Mouse (Mus musculus) limb, embryonic 14.5 days (tissue): ENCODE results near the gene Dync2li1. TPM values are rescaled to one million over a fixed set of nuclear protein-coding genes. Genes with fewer than 3 reads are reported as not detected.

Experiments used
- ATAC-seq: fragments of 200-750 bp; cut with Nextera tagmentation; 2 replicates; pipeline ENCODE4 v1.8.0; 2017; ENCODE audit warnings: low read depth, moderate number of reproducible peaks, moderate TSS enrichment; ENCODE audit not compliant: low FRiP score
- DNase-seq: peaks from one replicate; pipeline ENCODE4 v3.0.0-alpha.2; 2015; ENCODE audit warnings: low spot score
- H3K27ac ChIP-seq: fragments of 300-500 bp; sonication (generic); replicated peaks from 2 replicates; pipeline ENCODE4 v1.5.1; 2014; ENCODE audit warnings: low read depth, mild to moderate bottlenecking, low read length, moderate library complexity, mixed read lengths
- H3K27me3 ChIP-seq: fragments of 300-500 bp; sonication (generic); 2 replicates; pipeline ENCODE4 v1.6.1; 2014; ENCODE audit warnings: low read length, mixed read lengths; ENCODE audit not compliant: control insufficient read depth, insufficient read depth
- H3K36me3 ChIP-seq: fragments of 300-500 bp; sonication (generic); 2 replicates; pipeline ENCODE4 v1.6.1; 2014; ENCODE audit warnings: mild to moderate bottlenecking, low read length, moderate library complexity, mixed read lengths; ENCODE audit not compliant: control insufficient read depth, insufficient read depth
- H3K4me1 ChIP-seq: fragments of 300-500 bp; sonication (generic); 2 replicates; pipeline ENCODE4 v1.6.1; 2014; ENCODE audit warnings: antibody characterized with exemption, low read length, mixed read lengths; ENCODE audit not compliant: control insufficient read depth, insufficient read depth
- H3K4me2 ChIP-seq: fragments of 300-500 bp; sonication (generic); replicated peaks from 2 replicates; pipeline ENCODE4 v1.6.1; 2014; ENCODE audit warnings: low read depth, mild to moderate bottlenecking, low read length, moderate library complexity; ENCODE audit not compliant: severe bottlenecking
- H3K4me3 ChIP-seq: fragments of 300-500 bp; sonication (generic); replicated peaks from 2 replicates; pipeline ENCODE4 v1.5.1; 2014; ENCODE audit warnings: low read length
- H3K9ac ChIP-seq: fragments of 300-500 bp; sonication (generic); 2 replicates; pipeline ENCODE4 v1.6.1; 2014; ENCODE audit warnings: mild to moderate bottlenecking, low read depth, low read length, moderate library complexity; ENCODE audit not compliant: severe bottlenecking
- H3K9me3 ChIP-seq: fragments of 300-500 bp; sonication (generic); 2 replicates; pipeline ENCODE4 v1.6.1; 2016; ENCODE audit warnings: low read length; ENCODE audit not compliant: control insufficient read depth
- POLR2A ChIP-seq: fragments of 200-500 bp; IDR thresholded peaks from 2 replicates; pipeline ENCODE4 v1.8.0; 2012; ENCODE audit warnings: inconsistent platforms, mild to moderate bottlenecking, moderate library complexity, borderline replicate concordance; ENCODE audit not compliant: insufficient read depth, insufficient read length; ENCODE audit errors: extremely low read depth
- WGBS: fragments of 180-500 bp; shearing (Covaris S2); extraction: QIAGEN DNeasy Blood & Tissue Kit; methylation state at CpG from one replicate; pipeline ENCODE4 v1.1.7; 2014; 5-methylcytosine and 5-hydroxymethylcytosine counted together
- polyA plus RNA-seq, 2 experiments: library from polyadenylated mRNA; depleted of rRNA in 1 of 2; stranded (reverse) in 1 of 2; unstranded in 1 of 2; fragments of >200 nt; fragmentation: Nextera tagmentation in 1 of 2; extraction: Ambion mirVana in 1 of 2; gene quantifications; 2 replicates each; pipeline versions ENCODE4 v1.2.1 to v1.2.3; 2012 to 2014

The Dync2li1 gene
- polyA plus RNA-seq, 2 experiments: 21.0 to 29.9 TPM

GRCm38 (mm10) chr17:84608606-84609005 is 17.7 kb upstream of the Dync2li1 start:
- 0 out of 2 replicates have a peak, but pooled peaks cover 3% of the 10 kb centered on the region for H3K4me1 ChIP-seq
- H3K27me3 ChIP-seq: no peaks in the 10 kb centered on the region
- H3K4me3 ChIP-seq: no peak overlapping the region
- no peak overlapping the region for H3K9ac ChIP-seq
- H3K27ac ChIP-seq: no peak overlapping the region
- DNase-seq: no peak
- WGBS: 53% methylated on average over 4 of the region's 4 CpGs
- 0 out of 2 replicates have a peak, but pooled peaks cover 5% of the 10 kb centered on the region for H3K9me3 ChIP-seq
- peaks cover 58% of the 10 kb centered on the region for H3K36me3 ChIP-seq
- ATAC-seq: no peak
- no peak overlapping the region for H3K4me2 ChIP-seq
- no peak for TF ChIP-seq POLR2A

DNA sequence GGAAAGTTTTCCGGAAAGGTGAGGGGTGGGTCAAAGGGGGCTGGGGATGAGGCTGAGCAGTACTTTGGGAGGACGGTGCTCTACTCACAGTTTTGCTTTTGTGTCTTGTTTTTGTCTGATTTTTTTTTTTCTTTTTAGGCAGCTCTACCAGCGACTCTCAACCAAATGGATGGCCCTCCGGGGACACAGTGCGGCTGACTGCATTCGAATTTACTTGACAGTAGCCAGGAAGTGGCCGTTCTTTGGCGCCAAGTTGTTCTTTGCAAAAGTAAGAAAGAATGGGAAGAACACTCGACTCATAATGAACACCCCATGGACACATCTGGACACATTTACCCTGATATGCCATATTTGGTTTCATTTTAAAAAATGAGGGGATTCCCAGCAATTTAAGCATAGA is 14.8 kb upstream of the Dync2li1 start:
- no peak; the same call in 1 of the 2 replicates for ATAC-seq
- H3K36me3 ChIP-seq: peaks cover 58% of the 10 kb centered on the region

GRCm38 (mm10) chr17:84611971-84612370 is 14.3 kb upstream of the Dync2li1 start:
- no peak overlapping the region for H3K4me2 ChIP-seq
- WGBS: 26% methylated on average over 7 of the region's 7 CpGs
- ATAC-seq: no peak
- no peak overlapping the region for H3K27ac ChIP-seq
- H3K9me3 ChIP-seq: 0 out of 2 replicates have a peak, but pooled peaks cover 8% of the 10 kb centered on the region
- no peak overlapping the region for H3K4me3 ChIP-seq
- 0 out of 2 replicates have a peak, but pooled peaks cover 3% of the 10 kb centered on the region for H3K4me1 ChIP-seq
- no peak for DNase-seq
- H3K9ac ChIP-seq: no peak overlapping the region
- no peak for TF ChIP-seq POLR2A
- H3K36me3 ChIP-seq: peaks cover 57% of the 10 kb centered on the region
- H3K27me3 ChIP-seq: no peaks in the 10 kb centered on the region

More for the DNA sequence above, 14.8 kb upstream of the Dync2li1 start:
- DNase-seq: no peak
- Histone ChIP-seq H3K27me3 (no peaks in the 10 kb centered on the region), H3K4me1 (0 out of 2 replicates have a peak, but pooled peaks cover 3% of the 10 kb centered on the region), H3K9me3 (0 out of 2 replicates have a peak, but pooled peaks cover 8% of the 10 kb centered on the region), H3K27ac (no peak overlapping the region), H3K4me3 (no peak overlapping the region), H3K4me2 (no peak overlapping the region), H3K9ac (no peak overlapping the region)
- no peak for TF ChIP-seq POLR2A
- 59% methylated on average over 9 of the region's 9 CpGs for WGBS

- 85% methylated on average over 11 of the region's 11 CpGs for WGBS
- ATAC-seq (no peak), DNase-seq (no peak)
Observed at GRCm38 (mm10) chr17:84615811-84616210, 10.5 kb upstream of the Dync2li1 start.

DNA sequence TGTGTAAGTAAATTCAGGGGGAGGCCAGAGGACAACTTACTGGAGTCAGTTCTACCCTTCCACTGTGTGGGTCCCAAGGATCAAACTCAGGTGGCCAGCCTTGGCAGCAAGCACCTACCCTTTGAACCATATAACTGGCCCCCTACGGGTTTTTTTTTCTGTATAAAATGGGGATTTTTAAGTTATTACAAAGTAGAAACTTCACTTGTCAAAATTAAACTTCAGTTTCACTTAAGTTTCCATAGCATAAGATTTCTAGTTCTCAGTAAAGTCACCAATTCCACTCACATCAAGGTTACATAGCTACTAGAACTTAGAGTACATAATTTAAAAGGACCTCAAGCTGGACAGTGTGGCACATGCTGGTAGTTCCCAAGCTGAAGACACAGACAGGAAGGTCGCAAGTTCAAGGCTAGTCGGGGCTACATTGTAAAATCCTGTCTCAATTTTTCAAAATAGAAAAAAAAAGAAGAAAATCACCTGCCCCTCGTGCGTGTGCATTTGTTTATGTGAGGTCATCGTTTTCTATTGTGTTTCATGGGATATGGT is 9.7 kb upstream of the Dync2li1 start:
- DNase-seq: no peak
- Histone ChIP-seq H3K4me3 (no peak overlapping the region), H3K27me3 (no peaks in the 10 kb centered on the region), H3K27ac (no peak overlapping the region), H3K4me1 (0 out of 2 replicates have a peak, but pooled peaks cover 3% of the 10 kb centered on the region), H3K4me2 (no peak overlapping the region), H3K9ac (no peak overlapping the region), H3K36me3 (peaks cover 53% of the 10 kb centered on the region), H3K9me3 (0 out of 2 replicates have a peak, but pooled peaks cover 8% of the 10 kb centered on the region)
- no peak for TF ChIP-seq POLR2A
- WGBS: 83% methylated on average over 6 of the region's 6 CpGs
- no peak for ATAC-seq

More at GRCm38 (mm10) chr17:84615811-84616210, 10.5 kb upstream of the Dync2li1 start:
- Histone ChIP-seq H3K4me1 (0 out of 2 replicates have a peak, but pooled peaks cover 3% of the 10 kb centered on the region), H3K27me3 (no peaks in the 10 kb centered on the region), H3K27ac (no peak overlapping the region), H3K9me3 (0 out of 2 replicates have a peak, but pooled peaks cover 8% of the 10 kb centered on the region), H3K36me3 (peaks cover 55% of the 10 kb centered on the region), H3K9ac (no peak overlapping the region), H3K4me2 (no peak overlapping the region), H3K4me3 (no peak overlapping the region)
- TF ChIP-seq POLR2A: no peak

DNA sequence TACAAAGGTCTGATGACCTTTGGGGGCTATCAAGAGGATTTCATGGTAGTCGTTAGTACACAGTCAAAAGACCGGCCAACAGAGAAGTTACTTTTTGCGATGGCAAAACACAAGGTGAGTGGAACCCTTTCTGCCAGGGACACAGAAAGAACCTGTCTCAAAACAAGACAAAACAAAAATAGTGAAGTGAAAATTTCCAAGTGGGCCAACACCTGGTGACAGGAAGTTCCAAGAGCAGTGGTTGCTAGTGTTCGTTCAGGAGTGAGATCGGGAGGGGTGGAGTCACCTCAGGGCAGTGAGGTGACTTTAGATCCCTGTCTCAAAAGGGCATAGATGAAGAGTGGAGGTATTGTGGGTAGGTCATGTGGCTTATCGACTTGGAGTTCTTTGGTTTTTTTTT is 8.3 kb upstream of the Dync2li1 start:
- WGBS: 87% methylated on average over 6 of the region's 6 CpGs
- ATAC-seq: no peak
- 0 out of 2 replicates have a peak, but pooled peaks cover 8% of the 10 kb centered on the region for H3K9me3 ChIP-seq

More for the DNA sequence above, 8.3 kb upstream of the Dync2li1 start:
- Histone ChIP-seq H3K4me1 (peaks cover under 1% of the 10 kb centered on the region), H3K27me3 (no peaks in the 10 kb centered on the region), H3K27ac (no peak overlapping the region), H3K9ac (no peak overlapping the region), H3K36me3 (peaks cover 43% of the 10 kb centered on the region), H3K4me2 (no peak overlapping the region), H3K4me3 (no peak overlapping the region)
- no peak for DNase-seq
- no peak for TF ChIP-seq POLR2A
